Mouse (Mus musculus): ENCODE measurements at regions not wholly inside any gene's neighbourhood (a gene's known extent, or its start where the extent isn't known, plus 50 kb on each side); places are given as distances from the start of the nearest gene placed in this dataset.

DNA sequence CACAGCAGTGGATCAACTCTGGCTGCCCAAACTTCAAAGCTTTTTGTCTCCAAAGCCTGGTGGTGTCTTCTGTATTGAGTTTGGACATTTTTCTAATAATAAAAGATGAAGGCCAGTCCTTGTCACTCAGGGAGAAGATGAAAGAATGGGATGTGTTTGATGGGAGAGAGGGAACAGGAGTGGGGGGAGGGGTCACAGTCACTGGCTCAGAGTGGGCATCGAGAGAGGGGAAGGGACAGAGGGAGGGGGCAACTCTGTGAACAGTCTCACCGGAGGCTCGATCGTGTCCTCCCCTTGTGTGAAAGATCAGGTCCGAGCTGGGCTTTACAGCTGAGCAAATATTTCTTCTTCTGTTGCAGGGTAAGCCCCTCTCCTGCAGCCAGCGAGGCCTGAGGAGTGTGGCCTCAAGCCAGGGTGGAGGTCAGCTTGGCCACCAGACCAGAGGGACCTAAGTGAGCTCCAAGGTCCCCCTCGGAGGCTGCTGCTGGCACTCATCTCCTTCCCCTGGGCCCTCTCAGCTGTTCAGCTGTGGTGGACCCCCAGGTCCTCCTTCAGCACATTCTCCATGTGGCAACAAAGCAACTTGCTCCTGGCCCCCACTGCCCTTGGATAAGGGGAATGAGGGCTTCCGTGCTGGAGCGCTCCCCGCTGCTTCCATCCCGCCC, 108.0 kb upstream of the Zbtb40 start:
- Histone ChIP-seq H3K4me1 (no peaks in the 10 kb centered on the region), H3K4me3 (no peak overlapping the region), H3K36me3 (replicated peaks) (no peaks in the 10 kb centered on the region), H3K9me3 (peaks cover 7% of the 10 kb centered on the region), H3K27ac (no peak overlapping the region), H3K27me3 (ENCODE audit: poor library complexity, severe bottlenecking) (no peaks in the 10 kb centered on the region)
- WGBS = 70% methylated on average over 11 of the region's 11 CpGs
- no peak for DNase-seq (ENCODE audit: extremely low spot score, low spot score)

DNA sequence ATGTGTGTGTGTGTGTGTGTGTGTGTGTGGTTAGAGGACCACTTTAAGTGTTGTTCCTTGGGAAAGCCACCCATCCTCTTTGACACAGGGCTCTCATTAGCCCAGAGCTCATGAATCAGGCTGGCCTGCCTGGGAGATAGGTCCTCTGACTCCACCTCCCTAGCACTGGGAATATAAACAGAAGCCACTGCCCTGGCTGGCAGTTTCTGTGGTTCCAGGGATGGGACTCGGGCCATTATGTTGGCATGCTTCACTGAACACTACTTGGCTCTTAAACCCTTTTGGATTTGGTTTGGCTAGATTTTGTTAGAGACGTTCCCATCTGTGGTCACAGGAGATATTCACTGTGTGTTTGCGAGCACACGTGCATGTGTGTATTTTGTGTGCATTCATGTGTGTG, 100.2 kb upstream of the Zbtb40 start:
- DNase-seq (ENCODE audit: extremely low spot score, low spot score) = no peak
- Histone ChIP-seq H3K27ac (no peak overlapping the region), H3K9me3 (peaks cover 7% of the 10 kb centered on the region), H3K4me3 (no peak overlapping the region), H3K36me3 (replicated peaks) (no peaks in the 10 kb centered on the region), H3K27me3 (ENCODE audit: poor library complexity, severe bottlenecking) (no peaks in the 10 kb centered on the region), H3K4me1 (no peaks in the 10 kb centered on the region)
- WGBS = 88% methylated on average over 4 of the region's 4 CpGs

DNA sequence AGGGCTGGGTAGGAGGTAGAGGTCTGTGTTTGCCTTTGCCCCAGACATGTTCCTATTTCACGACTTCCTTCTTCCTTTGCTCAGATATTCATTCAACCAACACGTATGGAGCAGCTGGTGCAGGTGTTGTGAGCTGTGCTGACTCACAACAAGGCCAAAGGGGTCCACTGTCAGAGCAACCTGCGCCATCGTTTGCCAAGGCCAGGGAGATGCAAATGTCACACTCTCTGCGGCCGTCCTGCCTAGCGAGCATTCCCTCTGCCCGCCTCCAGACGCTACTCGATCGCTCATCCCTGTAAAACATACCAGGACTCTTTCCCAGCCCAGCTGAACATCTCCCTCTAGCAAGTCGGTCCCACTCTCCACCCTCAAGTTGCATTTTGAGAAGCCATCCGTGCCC, 99.2 kb upstream of the Zbtb40 start:
- Histone ChIP-seq H3K4me1 (peaks cover 5% of the 10 kb centered on the region), H3K4me3 (no peak overlapping the region), H3K27me3 (ENCODE audit: poor library complexity, severe bottlenecking) (no peaks in the 10 kb centered on the region), H3K9me3 (peaks cover 7% of the 10 kb centered on the region), H3K27ac (no peak overlapping the region), H3K36me3 (replicated peaks) (no peaks in the 10 kb centered on the region)
- DNase-seq (ENCODE audit: extremely low spot score, low spot score) = no peak
- whole genome bisulfite sequencing = 79% methylated on average over 13 of the region's 13 CpGs

DNA sequence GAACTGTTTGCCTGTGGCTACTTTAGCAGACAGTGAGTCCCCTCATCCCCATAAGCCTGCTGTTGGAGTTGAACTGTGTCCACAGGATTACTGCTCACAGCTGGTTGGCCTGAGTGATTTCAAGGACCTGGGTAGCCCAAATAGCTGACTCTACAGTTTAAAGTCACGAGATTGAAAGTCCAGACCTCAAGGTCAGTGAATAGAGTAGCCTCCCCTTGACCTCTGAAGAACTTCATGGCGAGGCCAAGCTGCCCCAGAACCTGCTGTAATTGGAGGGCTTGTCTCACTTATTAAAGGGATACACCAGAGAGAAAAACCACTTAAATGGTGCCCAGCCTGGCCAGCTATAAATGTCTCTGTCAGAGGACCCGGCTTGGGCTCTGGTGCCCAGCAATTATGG, 97.7 kb upstream of the Zbtb40 start:
- no peaks in the 10 kb centered on the region for H3K9me3 ChIP-seq
- 70% methylated on average over 3 of the region's 3 CpGs for WGBS

DNA sequence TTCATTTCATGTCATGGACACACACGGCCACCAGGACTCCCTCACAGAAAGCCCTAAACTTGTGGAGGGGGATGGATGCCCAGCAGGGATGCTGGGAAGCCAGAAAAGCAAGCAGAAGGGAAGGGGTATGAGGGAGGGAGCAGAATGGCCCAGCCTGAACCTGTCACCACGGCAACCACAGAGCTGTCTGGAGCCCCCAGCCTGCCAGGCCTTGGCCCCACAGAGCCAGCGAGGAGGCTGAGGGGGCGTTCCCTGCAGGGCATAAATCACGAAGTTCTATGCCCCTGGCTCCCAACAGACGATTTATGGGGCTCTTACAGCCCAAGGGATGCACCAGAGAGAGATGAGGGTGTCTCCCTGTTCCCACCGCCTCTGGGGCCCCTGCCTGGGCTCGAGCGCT, 93.7 kb upstream of the Zbtb40 start:
- 55% methylated on average over 9 of the region's 9 CpGs for WGBS
- peak overlapping the region; percentile 62; the same call in 1 of the 2 replicates for H3K27ac ChIP-seq
- no peaks in the 10 kb centered on the region for H3K9me3 ChIP-seq
- H3K27me3 ChIP-seq (ENCODE audit: poor library complexity, severe bottlenecking) = no peaks in the 10 kb centered on the region
- no peaks in the 10 kb centered on the region for H3K36me3 ChIP-seq (replicated peaks)
- DNase-seq (ENCODE audit: extremely low spot score, low spot score) = no peak
- H3K4me3 ChIP-seq = no peak overlapping the region
- peaks cover 18% of the 10 kb centered on the region for H3K4me1 ChIP-seq

More for the DNA sequence above, 97.7 kb upstream of the Zbtb40 start:
- Histone ChIP-seq H3K4me3 (no peak overlapping the region), H3K27me3 (ENCODE audit: poor library complexity, severe bottlenecking) (no peaks in the 10 kb centered on the region), H3K27ac (no peak overlapping the region), H3K4me1 (peaks cover 15% of the 10 kb centered on the region), H3K36me3 (replicated peaks) (no peaks in the 10 kb centered on the region)
- no peak for DNase-seq (ENCODE audit: extremely low spot score, low spot score)

DNA sequence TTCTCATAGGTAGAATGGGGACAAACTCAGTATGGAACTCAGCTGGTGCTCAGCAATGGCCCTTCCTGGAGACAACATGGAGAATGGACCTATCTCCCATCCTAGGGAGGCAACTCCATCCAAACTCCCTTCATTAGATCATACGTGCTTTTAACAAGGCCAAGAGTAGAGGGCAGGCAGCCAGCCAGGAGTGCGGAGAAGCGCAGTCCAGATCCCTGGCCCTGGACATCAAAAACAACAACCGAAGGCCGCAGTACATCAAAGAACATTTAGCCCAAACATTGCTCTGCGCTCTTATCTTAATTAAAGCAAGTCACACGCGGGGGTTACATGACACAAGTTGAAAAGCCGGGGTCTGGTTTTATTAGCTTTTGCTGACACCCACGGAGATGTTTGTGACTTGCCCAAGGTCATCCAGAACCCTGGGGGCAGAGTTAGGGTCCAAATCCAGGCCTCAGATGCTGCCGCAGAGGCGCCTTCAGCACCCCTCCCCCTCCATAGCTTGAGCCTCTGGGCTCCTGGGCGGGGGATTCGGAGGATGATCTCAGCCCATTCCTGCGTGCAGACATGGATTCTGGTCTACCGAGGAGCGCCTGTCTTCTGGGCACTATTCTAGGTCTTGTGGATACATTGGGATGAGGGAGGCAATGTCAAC, 90.6 kb upstream of the Zbtb40 start:
- Histone ChIP-seq H3K4me3 (no peak overlapping the region), H3K27ac (no peak overlapping the region), H3K36me3 (replicated peaks) (no peaks in the 10 kb centered on the region), H3K27me3 (ENCODE audit: poor library complexity, severe bottlenecking) (no peaks in the 10 kb centered on the region), H3K4me1 (peaks cover 25% of the 10 kb centered on the region), H3K9me3 (no peaks in the 10 kb centered on the region)
- 86% methylated on average over 17 of the region's 17 CpGs for WGBS
- DNase-seq (ENCODE audit: extremely low spot score, low spot score) = no peak

DNA sequence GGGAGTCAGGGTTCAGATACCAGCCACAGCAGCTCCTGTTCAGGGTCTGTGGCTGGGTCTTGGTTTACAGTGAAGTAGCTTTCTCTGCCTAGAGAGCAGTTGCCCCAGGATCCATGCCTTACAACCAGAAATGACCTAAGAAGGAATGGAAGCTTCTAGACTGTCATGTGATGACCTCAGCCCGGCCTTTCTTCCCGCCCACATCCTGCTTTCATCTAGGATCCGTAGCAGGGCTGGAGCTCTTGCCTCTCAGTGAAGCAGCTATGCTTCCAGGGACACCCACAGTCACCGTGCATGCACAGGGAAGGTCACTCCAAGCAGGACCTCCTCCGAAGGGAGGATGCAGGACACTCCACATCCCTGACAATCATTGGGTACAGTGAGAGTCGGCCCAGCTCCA, 89.5 kb upstream of the Zbtb40 start:
- no peak overlapping the region for H3K27ac ChIP-seq
- H3K36me3 ChIP-seq (replicated peaks) = no peaks in the 10 kb centered on the region
- DNase-seq (ENCODE audit: extremely low spot score, low spot score) = no peak
- no peaks in the 10 kb centered on the region for H3K27me3 ChIP-seq (ENCODE audit: poor library complexity, severe bottlenecking)
- H3K9me3 ChIP-seq = no peaks in the 10 kb centered on the region
- WGBS = 88% methylated on average over 6 of the region's 6 CpGs
- H3K4me1 ChIP-seq = peaks cover 32% of the 10 kb centered on the region
- H3K4me3 ChIP-seq = no peak overlapping the region

DNA sequence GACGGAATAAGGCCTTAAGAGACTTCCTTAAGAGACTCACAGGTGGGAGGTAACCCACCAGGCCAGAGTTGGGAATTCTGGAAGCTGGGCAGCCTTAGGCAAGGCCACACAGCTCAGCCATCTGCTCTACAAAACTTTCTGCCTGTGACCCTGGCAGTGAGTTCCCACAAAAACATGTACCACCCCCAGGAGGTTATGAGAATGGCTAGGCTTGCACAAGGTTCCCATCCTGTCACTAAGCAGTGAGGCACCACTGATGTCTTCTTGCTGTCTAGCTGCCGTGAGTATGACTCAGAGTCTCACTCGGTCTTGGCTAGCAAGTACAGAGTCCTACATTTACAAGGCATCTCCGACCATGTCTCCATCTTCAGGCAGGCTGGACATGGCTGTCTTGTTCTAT, 87.7 kb upstream of the Zbtb40 start:
- H3K36me3 ChIP-seq (replicated peaks) = no peaks in the 10 kb centered on the region
- H3K27ac ChIP-seq = no peak overlapping the region
- DNase-seq (ENCODE audit: extremely low spot score, low spot score) = no peak
- peaks cover 18% of the 10 kb centered on the region for H3K4me1 ChIP-seq
- no peaks in the 10 kb centered on the region for H3K27me3 ChIP-seq (ENCODE audit: poor library complexity, severe bottlenecking)
- no peaks in the 10 kb centered on the region for H3K9me3 ChIP-seq
- WGBS = 89% methylated on average over 4 of the region's 4 CpGs
- no peak overlapping the region for H3K4me3 ChIP-seq

DNA sequence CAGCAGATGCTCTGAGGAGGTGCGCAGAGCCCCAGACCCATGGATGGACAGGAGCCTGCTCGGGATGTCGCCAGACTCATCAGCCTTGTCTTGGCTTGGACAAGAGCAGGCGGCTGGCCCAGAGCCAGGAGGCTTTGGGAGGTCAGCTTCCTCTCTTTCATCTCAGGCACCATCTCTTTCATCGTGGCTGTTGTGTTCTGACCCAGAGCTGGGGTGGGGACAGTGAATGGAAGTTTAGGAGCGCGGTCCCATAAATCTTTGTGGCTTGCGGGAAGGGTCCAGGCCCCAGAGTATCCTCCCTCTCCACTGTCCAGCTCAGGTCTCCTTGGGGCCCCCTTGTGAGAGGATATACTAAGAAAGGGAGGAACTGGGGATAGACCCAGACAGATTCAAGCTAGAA, 87.2 kb upstream of the Zbtb40 start:
- H3K4me1 ChIP-seq = peaks cover 18% of the 10 kb centered on the region
- no peaks in the 10 kb centered on the region for H3K27me3 ChIP-seq (ENCODE audit: poor library complexity, severe bottlenecking)
- H3K9me3 ChIP-seq = no peaks in the 10 kb centered on the region
- no peak for DNase-seq (ENCODE audit: extremely low spot score, low spot score)
- H3K36me3 ChIP-seq (replicated peaks) = no peaks in the 10 kb centered on the region
- WGBS = 85% methylated on average over 8 of the region's 8 CpGs
- no peak overlapping the region for H3K4me3 ChIP-seq
- H3K27ac ChIP-seq = no peak overlapping the region

DNA sequence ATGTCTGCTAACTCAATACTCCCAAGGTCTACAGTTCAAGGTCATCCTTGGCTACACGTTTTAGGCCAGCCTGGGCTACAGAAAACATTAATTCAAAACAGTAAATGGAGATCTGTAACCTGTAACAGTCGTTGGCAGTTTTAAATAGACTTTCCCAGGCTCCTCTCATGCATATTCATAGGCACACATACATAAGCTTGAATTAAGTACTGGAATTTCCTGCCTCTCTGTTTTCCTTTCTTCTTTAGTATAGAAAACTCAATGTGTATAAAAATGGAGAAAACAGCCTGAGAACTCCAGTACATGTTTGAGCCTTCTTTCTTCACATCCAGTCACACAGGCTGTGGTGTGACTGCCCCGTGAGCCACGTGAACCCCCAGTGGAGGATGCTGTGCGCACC, 86.0 kb upstream of the Zbtb40 start:
- no peak overlapping the region for H3K27ac ChIP-seq
- 60% methylated on average over 5 of the region's 5 CpGs for WGBS
- H3K4me3 ChIP-seq = no peak overlapping the region

DNA sequence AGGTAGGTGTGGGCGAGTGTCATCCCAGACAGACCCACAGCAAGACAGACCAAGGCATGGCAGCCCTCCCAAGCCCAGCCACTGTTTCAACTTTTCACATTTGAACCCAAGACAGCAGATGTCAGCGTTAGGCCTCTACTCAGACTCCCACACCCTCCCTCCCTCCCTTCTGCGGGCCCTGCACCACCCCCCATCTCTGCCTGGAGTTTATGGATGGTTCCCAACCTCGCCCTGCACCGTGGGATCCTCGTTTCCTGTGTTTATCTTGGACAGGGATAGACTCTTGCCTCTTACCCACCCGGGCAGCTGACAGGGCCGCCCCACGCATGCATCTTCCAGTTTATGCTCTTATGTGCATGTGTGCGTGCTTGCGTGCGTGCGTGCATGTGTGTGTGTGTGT, 85.2 kb upstream of the Zbtb40 start:
- WGBS = 74% methylated on average over 13 of the region's 13 CpGs

More for the DNA sequence above, 86.0 kb upstream of the Zbtb40 start:
- Histone ChIP-seq H3K27me3 (ENCODE audit: poor library complexity, severe bottlenecking) (no peaks in the 10 kb centered on the region), H3K36me3 (replicated peaks) (no peaks in the 10 kb centered on the region), H3K4me1 (peaks cover 18% of the 10 kb centered on the region), H3K9me3 (no peaks in the 10 kb centered on the region)
- no peak for DNase-seq (ENCODE audit: extremely low spot score, low spot score)

DNA sequence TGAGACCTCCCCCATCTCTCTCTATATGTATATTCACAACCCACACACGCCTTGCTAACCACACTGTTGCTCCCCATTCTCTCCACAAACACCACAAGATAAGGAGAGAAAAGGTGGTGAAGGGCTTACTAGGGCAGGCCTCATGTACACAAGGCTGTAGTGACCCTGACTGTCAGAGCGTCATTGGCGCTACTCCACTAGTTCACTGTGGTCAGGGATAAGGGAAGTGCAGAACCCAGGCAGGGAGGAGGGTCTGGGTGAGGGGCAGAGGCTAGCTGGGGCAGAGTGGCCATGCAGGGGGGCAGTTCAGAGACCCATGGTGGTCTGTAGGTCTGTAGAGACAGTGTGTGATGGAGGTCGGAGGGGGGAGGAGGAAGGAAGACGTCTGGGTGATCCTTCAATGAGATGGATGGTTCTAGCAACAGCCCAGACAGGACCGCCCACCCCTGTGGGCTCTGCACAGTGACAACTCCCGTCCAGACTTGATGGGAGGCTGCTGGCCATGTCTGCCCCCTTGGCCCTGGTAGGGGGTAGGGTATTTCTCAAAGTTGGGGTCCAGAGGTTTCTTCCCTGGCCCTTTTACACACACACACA, 82.1 kb upstream of the Zbtb40 start:
- Histone ChIP-seq H3K27ac (no peak overlapping the region), H3K4me1 (peaks cover 21% of the 10 kb centered on the region), H3K36me3 (replicated peaks) (no peaks in the 10 kb centered on the region), H3K4me3 (no peak overlapping the region), H3K9me3 (no peaks in the 10 kb centered on the region), H3K27me3 (ENCODE audit: poor library complexity, severe bottlenecking) (no peaks in the 10 kb centered on the region)
- whole genome bisulfite sequencing = 72% methylated on average over 7 of the region's 7 CpGs
- no peak for DNase-seq (ENCODE audit: extremely low spot score, low spot score)

More for the DNA sequence above, 85.2 kb upstream of the Zbtb40 start:
- no peaks in the 10 kb centered on the region for H3K27me3 ChIP-seq (ENCODE audit: poor library complexity, severe bottlenecking)
- no peaks in the 10 kb centered on the region for H3K36me3 ChIP-seq (replicated peaks)
- no peak overlapping the region for H3K4me3 ChIP-seq
- peaks cover 18% of the 10 kb centered on the region for H3K4me1 ChIP-seq
- H3K27ac ChIP-seq = no peak overlapping the region
- no peak for DNase-seq (ENCODE audit: extremely low spot score, low spot score)
- H3K9me3 ChIP-seq = no peaks in the 10 kb centered on the region

DNA sequence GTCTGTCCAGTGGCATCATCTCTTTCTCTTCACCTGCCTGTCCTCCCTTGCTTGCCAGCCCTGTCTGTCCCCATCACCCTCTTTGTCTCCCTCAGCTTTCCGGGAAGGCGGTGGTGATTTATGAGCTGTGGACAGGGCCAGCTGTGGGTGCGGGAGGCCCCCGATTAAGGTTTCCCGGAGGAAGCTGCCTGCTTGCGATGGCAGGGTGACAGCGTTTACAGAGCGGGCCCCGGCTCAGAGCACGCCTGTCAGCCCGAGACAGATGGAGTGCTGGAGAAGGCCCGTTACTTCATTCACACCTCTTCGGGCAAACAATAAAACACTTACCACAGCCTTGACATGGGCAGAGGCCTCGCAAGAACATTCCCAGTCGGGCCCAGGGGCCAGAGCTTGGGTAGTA, 79.6 kb upstream of the Zbtb40 start:
- peak overlapping the region; percentile 68 for H3K27ac ChIP-seq
- H3K9me3 ChIP-seq = no peaks in the 10 kb centered on the region
- no peak overlapping the region for H3K4me3 ChIP-seq
- H3K36me3 ChIP-seq (replicated peaks) = no peaks in the 10 kb centered on the region
- peaks cover 6% of the 10 kb centered on the region; the same call in 1 of the 2 replicates for H3K4me1 ChIP-seq
- WGBS = 85% methylated on average over 15 of the region's 15 CpGs
- no peak for DNase-seq (ENCODE audit: extremely low spot score, low spot score)
- no peaks in the 10 kb centered on the region for H3K27me3 ChIP-seq (ENCODE audit: poor library complexity, severe bottlenecking)
